Mouse (Mus musculus) intestine, postnatal 0 days (tissue): ENCODE data around the gene Gpr37l1. TPM values are rescaled to one million over a fixed set of nuclear protein-coding genes. Genes with fewer than 3 reads are reported as not detected.

Experiments
- ATAC-seq: fragments of 200-750 bp; cut with Nextera tagmentation; 2 replicates; pipeline ENCODE4 v1.8.0; 2017; ENCODE audit warnings: mild to moderate bottlenecking, moderate TSS enrichment, moderate library complexity
- H3K27ac ChIP-seq: fragments of 300-500 bp; sonication (generic); 2 replicates; pipeline ENCODE4 v1.5.1; 2014; ENCODE audit warnings: mild to moderate bottlenecking, low read depth, low read length, moderate library complexity
- H3K27me3 ChIP-seq: fragments of 300-500 bp; sonication (generic); replicated peaks from 2 replicates; pipeline ENCODE4 v1.6.1; 2014; ENCODE audit warnings: low read length, mixed read lengths; ENCODE audit not compliant: control insufficient read depth, insufficient read depth
- H3K36me3 ChIP-seq: fragments of 300-500 bp; sonication (generic); 2 replicates; pipeline ENCODE4 v1.6.1; 2014; ENCODE audit warnings: mild to moderate bottlenecking, moderate library complexity; ENCODE audit not compliant: control insufficient read depth, insufficient read depth
- H3K4me1 ChIP-seq: fragments of 300-500 bp; sonication (generic); replicated peaks from 2 replicates; pipeline ENCODE4 v1.6.1; 2014; ENCODE audit warnings: antibody characterized with exemption, low read length, mixed read lengths; ENCODE audit not compliant: control insufficient read depth, insufficient read depth
- H3K4me2 ChIP-seq: fragments of 300-500 bp; sonication (generic); replicated peaks from 2 replicates; pipeline ENCODE4 v1.6.1; 2014; ENCODE audit warnings: low read depth, mild to moderate bottlenecking, moderate library complexity
- H3K4me3 ChIP-seq: fragments of 300-500 bp; sonication (generic); 2 replicates; pipeline ENCODE4 v1.5.1; 2014; ENCODE audit warnings: low read depth, low read length
- H3K9ac ChIP-seq: fragments of 300-500 bp; sonication (generic); 2 replicates; pipeline ENCODE4 v1.6.1; 2014; ENCODE audit warnings: mild to moderate bottlenecking, low read depth, low read length
- H3K9me3 ChIP-seq: fragments of 300-500 bp; sonication (generic); 2 replicates; pipeline ENCODE4 v1.6.1; 2016; ENCODE audit warnings: mixed run types; ENCODE audit not compliant: control insufficient read depth
- CTCF ChIP-seq: sonication (generic); IDR thresholded peaks from 2 replicates; pipeline ENCODE4 v1.5.1; 2016; ENCODE audit warnings: low read depth, mild to moderate bottlenecking, control low read depth, antibody characterized with exemption, moderate library complexity
- WGBS: fragments of 180-500 bp; shearing (Covaris S2); extraction: QIAGEN DNeasy Blood & Tissue Kit; methylation state at CpG from one replicate; pipeline ENCODE4 v1.1.7; 2014; 5-methylcytosine and 5-hydroxymethylcytosine counted together
- polyA plus RNA-seq: library from polyadenylated mRNA; unstranded; fragments of >200 nt; fragmentation: Nextera tagmentation; extraction: Ambion mirVana; gene quantifications from 2 replicates; pipeline ENCODE4 v1.2.1, GENCODE M21; 2015

Gene Gpr37l1
- polyA plus RNA-seq, 1 experiment from 2014 or later: 2.0 TPM

GRCm38 (mm10) chr1:135177724-135178123, 10.2 kb upstream of the Gpr37l1 start:
- no peak for TF ChIP-seq CTCF
- 85% methylated on average over 3 of the region's 3 CpGs for WGBS

GRCm38 (mm10) chr1:135175176-135175575, 7.7 kb upstream of the Gpr37l1 start:
- WGBS: 57% methylated on average over 3 of the region's 3 CpGs
- Histone ChIP-seq H3K9me3 (no peaks in the 10 kb centered on the region), H3K27ac (peak overlapping the region; percentile 54), H3K4me2 (no peak overlapping the region), H3K36me3 (no peaks in the 10 kb centered on the region), H3K4me1 (peaks cover 9% of the 10 kb centered on the region), H3K9ac (no peak overlapping the region), H3K4me3 (no peak overlapping the region), H3K27me3 (no peaks in the 10 kb centered on the region)
- no peak for TF ChIP-seq CTCF
- ATAC-seq: no peak

More at GRCm38 (mm10) chr1:135177724-135178123, 10.2 kb upstream of the Gpr37l1 start:
- no peak overlapping the region for H3K9ac ChIP-seq
- H3K9me3 ChIP-seq: no peaks in the 10 kb centered on the region
- H3K4me1 ChIP-seq: peaks cover 5% of the 10 kb centered on the region
- no peak overlapping the region for H3K4me3 ChIP-seq
- no peak overlapping the region for H3K4me2 ChIP-seq
- ATAC-seq: no peak
- H3K27ac ChIP-seq: no peak overlapping the region
- H3K36me3 ChIP-seq: no peaks in the 10 kb centered on the region
- no peaks in the 10 kb centered on the region for H3K27me3 ChIP-seq

GRCm38 (mm10) chr1:135173311-135173710, 5.8 kb upstream of the Gpr37l1 start:
- TF ChIP-seq CTCF: no peak
- peaks cover 12% of the 10 kb centered on the region for H3K4me1 ChIP-seq
- no peak overlapping the region for H3K9ac ChIP-seq
- H3K27ac ChIP-seq: no peak overlapping the region
- 76% methylated on average over 6 of the region's 6 CpGs for WGBS
- no peak overlapping the region for H3K4me2 ChIP-seq
- no peaks in the 10 kb centered on the region for H3K27me3 ChIP-seq
- ATAC-seq: no peak
- no peaks in the 10 kb centered on the region for H3K36me3 ChIP-seq
- no peaks in the 10 kb centered on the region for H3K9me3 ChIP-seq
- H3K4me3 ChIP-seq: no peak overlapping the region

GRCm38 (mm10) chr1:135171984-135172383, 4.5 kb upstream of the Gpr37l1 start:
- Histone ChIP-seq H3K27me3 (no peaks in the 10 kb centered on the region), H3K9me3 (no peaks in the 10 kb centered on the region), H3K4me2 (no peak overlapping the region), H3K9ac (no peak overlapping the region), H3K4me1 (peaks cover 12% of the 10 kb centered on the region), H3K4me3 (no peak overlapping the region), H3K36me3 (no peaks in the 10 kb centered on the region), H3K27ac (no peak overlapping the region)
- peak; percentile 47 for ATAC-seq
- WGBS: 56% methylated on average over 6 of the region's 6 CpGs
- peak; percentile 91 for TF ChIP-seq CTCF

- Histone ChIP-seq H3K9ac (no peak overlapping the region), H3K27me3 (no peaks in the 10 kb centered on the region), H3K27ac (no peak overlapping the region), H3K9me3 (no peaks in the 10 kb centered on the region), H3K4me3 (no peak overlapping the region), H3K36me3 (no peaks in the 10 kb centered on the region), H3K4me1 (peaks cover 12% of the 10 kb centered on the region), H3K4me2 (no peak overlapping the region)
- 81% methylated on average over 7 of the region's 7 CpGs for WGBS
- no peak for ATAC-seq
- peak; percentile 50 for TF ChIP-seq CTCF
Measured at GRCm38 (mm10) chr1:135171202-135171601, 3.7 kb upstream of the Gpr37l1 start.

- no peaks in the 10 kb centered on the region for H3K9me3 ChIP-seq
- no peak overlapping the region for H3K27ac ChIP-seq
- peaks cover 12% of the 10 kb centered on the region for H3K4me1 ChIP-seq
- TF ChIP-seq CTCF: no peak
- no peaks in the 10 kb centered on the region for H3K36me3 ChIP-seq
- WGBS: 40% methylated on average over 10 of the region's 10 CpGs
- no peak overlapping the region for H3K4me2 ChIP-seq
- no peak overlapping the region for H3K4me3 ChIP-seq
- ATAC-seq: no peak
- H3K9ac ChIP-seq: no peak overlapping the region
- no peaks in the 10 kb centered on the region for H3K27me3 ChIP-seq
Measured at GRCm38 (mm10) chr1:135170299-135170698, 2.8 kb upstream of the Gpr37l1 start.
